Mouse (Mus musculus) activated CD4-positive, CD25-positive, alpha-beta regulatory T cell, adult 4 months (primary cell): ENCODE data around the gene Gm17267. TPM values are rescaled to one million over a fixed set of nuclear protein-coding genes. Genes with fewer than 3 reads are reported as not detected.
"Not testable (repeated sequence)": the region's sequence is repeated elsewhere in the genome, so short reads cannot be mapped to it uniquely, and the experiment has no call there.

Source experiments
- ATAC-seq: one replicate; pipeline ENCODE4 v1.8.0; 2017
- polyA plus RNA-seq, 2 experiments: library from polyadenylated mRNA; unstranded; fragments of 100-300 nt; shearing (Covaris generic); gene quantifications; one replicate each; pipeline ENCODE4 v1.2.1; 2017

The Gm17267 gene
- not detected for polyA plus RNA-seq

- not testable (repeated sequence) for ATAC-seq
Measured at GRCm38 (mm10) chrX:126017257-126017656, at the start of gene Gm17267. Gene Gm17267 (plus strand): TSS chrX:126017557.
